Mouse (Mus musculus) bone marrow macrophage, adult 2 months (primary cell): ENCODE results near the gene Rad51.

Experiments
- CTCF ChIP-seq: IDR thresholded peaks from 2 replicates; pipeline ENCODE4 v1.5.1; 2012; ENCODE audit warnings: low read depth, mild to moderate bottlenecking, low read length, moderate library complexity
- POLR2A ChIP-seq: IDR thresholded peaks from 2 replicates; pipeline ENCODE4 v1.6.1; 2012; ENCODE audit warnings: mild to moderate bottlenecking, low read depth, low read length, borderline replicate concordance

DNA sequence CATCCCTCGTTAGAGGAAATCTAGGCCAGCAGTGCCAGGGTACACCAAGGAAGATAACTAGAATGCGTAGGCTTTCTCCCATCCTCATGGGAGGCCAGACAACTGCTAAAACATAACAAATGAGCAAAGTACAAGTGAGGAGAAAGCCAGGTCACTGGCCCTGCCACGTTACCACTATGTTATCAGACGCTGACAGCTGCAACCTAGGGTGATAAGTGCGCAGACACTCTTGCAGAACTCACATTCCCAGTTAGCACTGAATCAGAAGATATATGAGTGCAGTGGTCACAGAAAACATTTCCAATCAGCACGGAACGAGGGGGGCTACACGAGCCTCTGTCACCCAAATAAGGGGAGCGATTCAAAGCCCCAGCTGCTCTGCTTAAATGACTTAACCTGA lies 42.8 kb downstream of the Rad51 start:
- TF ChIP-seq CTCF: no peak
- TF ChIP-seq POLR2A: no peak
